Mouse (Mus musculus): ENCODE results near the gene Sspo. TPM values are rescaled to one million over a fixed set of nuclear protein-coding genes. Genes with fewer than 3 reads are reported as not detected.
A peak's percentile ranks its signal among the peaks of the same experiment; 100 is the strongest.

The Sspo gene
- polyA plus RNA-seq, 1 experiment from 2014 or later, result 0.42 TPM

DNA sequence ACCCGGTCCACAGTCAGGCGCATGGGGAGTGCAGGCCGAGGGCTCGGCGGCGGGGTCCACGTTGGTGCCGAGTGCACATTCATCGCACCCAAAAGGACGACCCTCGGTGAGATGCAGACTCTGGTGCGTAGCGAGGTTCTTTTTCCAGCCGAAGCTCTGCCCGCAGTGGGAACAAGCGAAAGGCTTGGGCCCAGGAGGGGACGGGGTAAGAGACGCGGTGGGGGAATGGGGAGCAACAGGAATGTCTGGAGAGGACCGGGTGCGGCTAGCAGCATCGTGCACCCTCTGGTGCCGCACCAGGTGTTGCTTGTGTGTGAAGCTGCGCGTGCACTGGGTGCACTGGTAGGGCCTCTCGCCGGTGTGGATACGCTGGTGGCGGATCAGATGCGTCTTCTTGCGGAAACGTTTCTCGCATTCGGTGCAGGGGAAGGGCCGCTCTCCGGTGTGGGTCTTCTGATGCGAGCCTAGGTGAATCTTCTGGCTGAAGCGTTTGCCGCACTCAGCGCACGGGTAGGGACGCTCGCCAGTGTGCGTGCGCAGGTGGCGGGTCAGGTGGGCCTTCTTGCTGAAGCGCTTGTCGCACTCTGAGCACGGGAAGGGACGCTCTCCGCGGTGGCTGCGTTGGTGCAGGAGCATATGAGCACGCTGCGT, 9.4 kb upstream of the Sspo start:
- Histone ChIP-seq H3K27ac (no peak overlapping the region), H3K4me2 (replicated peaks) (peak overlapping the region; percentile 21), H3K36me3 (peaks cover 48% of the 10 kb centered on the region), H3K27me3 (peaks cover 26% of the 10 kb centered on the region), H3K4me1 (peaks cover 55% of the 10 kb centered on the region), H3K9ac (peak overlapping the region; percentile 35; the same call in 1 of the 2 replicates), H3K4me3 (no peak overlapping the region), H3K9me3 (no peaks in the 10 kb centered on the region)
- no peak for ATAC-seq (ENCODE audit: insufficient number of reproducible peaks, insufficient read depth, low FRiP score, low TSS enrichment)
- 15% methylated on average over 55 of the region's 55 CpGs for WGBS

GRCm38 (mm10) chr6:48439654-48440053, 8.4 kb upstream of the Sspo start:
- no peaks in the 10 kb centered on the region for H3K9me3 ChIP-seq
- H3K4me3 ChIP-seq, result no peak overlapping the region
- peaks cover 56% of the 10 kb centered on the region for H3K4me1 ChIP-seq
- peaks cover 48% of the 10 kb centered on the region for H3K36me3 ChIP-seq
- H3K27ac ChIP-seq, result 0 out of 2 replicates have a peak overlapping the region, but pooled peaks have one; percentile 20
- H3K4me2 ChIP-seq (replicated peaks), result no peak overlapping the region
- ATAC-seq (ENCODE audit: insufficient number of reproducible peaks, insufficient read depth, low FRiP score, low TSS enrichment), result no peak
- no peak overlapping the region for H3K9ac ChIP-seq
- peaks cover 26% of the 10 kb centered on the region for H3K27me3 ChIP-seq

DNA sequence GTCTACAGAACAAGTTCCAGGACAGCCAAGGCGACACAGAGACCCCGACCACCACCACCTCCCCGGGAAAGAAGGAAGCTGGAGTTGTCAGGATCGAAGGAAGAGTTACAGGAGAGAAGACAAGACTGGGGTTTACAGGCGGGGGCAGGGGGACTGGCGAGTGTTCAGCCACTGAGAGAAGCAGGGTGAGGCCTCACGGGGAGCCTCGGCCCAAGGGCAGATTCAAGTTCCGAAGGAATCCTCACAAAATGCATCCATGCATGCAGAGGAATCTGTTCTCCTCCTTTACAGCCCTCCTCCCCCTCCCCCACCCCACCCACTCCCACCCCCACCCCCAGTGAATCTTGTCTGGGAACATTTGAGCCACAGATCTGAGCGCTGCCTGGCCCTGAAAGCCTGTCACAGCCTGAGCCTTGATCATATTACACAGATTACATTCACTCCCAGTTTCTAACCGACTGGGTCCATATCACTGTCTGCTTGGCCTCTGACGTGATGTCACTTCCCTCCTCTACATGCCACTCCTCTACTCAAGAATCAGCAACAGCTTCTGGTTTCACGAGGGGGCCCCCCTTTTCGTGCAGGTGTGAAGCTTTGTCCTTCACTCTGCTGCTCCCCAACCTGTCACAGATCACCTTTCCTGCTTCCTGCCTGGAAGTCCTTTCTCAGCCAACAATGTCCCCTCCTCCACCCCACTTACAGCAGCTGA, 7.6 kb upstream of the Sspo start:
- H3K9ac ChIP-seq, result no peak overlapping the region
- no peak for ATAC-seq (ENCODE audit: insufficient number of reproducible peaks, insufficient read depth, low FRiP score, low TSS enrichment)
- peaks cover 51% of the 10 kb centered on the region for H3K4me1 ChIP-seq
- H3K9me3 ChIP-seq, result no peaks in the 10 kb centered on the region
- peaks cover 48% of the 10 kb centered on the region for H3K36me3 ChIP-seq
- H3K27me3 ChIP-seq, result peaks cover 26% of the 10 kb centered on the region
- H3K27ac ChIP-seq, result peak overlapping the region; percentile 20; the same call in 1 of the 2 replicates
- WGBS, result 22% methylated on average over 14 of the region's 14 CpGs
- H3K4me2 ChIP-seq (replicated peaks), result peak overlapping the region; percentile 1; the same call in 1 of the 2 replicates
- H3K4me3 ChIP-seq, result no peak overlapping the region

- H3K4me3 ChIP-seq, result peak overlapping the region; percentile 73
- peak overlapping the region; percentile 47 for H3K9ac ChIP-seq
- peaks cover 28% of the 10 kb centered on the region for H3K36me3 ChIP-seq
- WGBS, result 2% methylated on average over 19 of the region's 19 CpGs
- H3K4me2 ChIP-seq (replicated peaks), result peak overlapping the region; percentile 71
- peaks cover 42% of the 10 kb centered on the region for H3K4me1 ChIP-seq
- peaks cover 15% of the 10 kb centered on the region for H3K27me3 ChIP-seq
- no peaks in the 10 kb centered on the region for H3K9me3 ChIP-seq
- peak; percentile 81 for ATAC-seq (ENCODE audit: insufficient number of reproducible peaks, insufficient read depth, low FRiP score, low TSS enrichment)
- peak overlapping the region; percentile 97 for H3K27ac ChIP-seq
Measured at GRCm38 (mm10) chr6:48443592-48444309, 4.3 kb upstream of the Sspo start.

- Histone ChIP-seq H3K9ac (peak overlapping the region; percentile 90), H3K4me2 (replicated peaks) (peak overlapping the region; percentile 71), H3K36me3 (peaks cover 22% of the 10 kb centered on the region), H3K4me3 (peak overlapping the region; percentile 73), H3K27ac (peak overlapping the region; percentile 97), H3K4me1 (peaks cover 34% of the 10 kb centered on the region), H3K27me3 (peaks cover 7% of the 10 kb centered on the region), H3K9me3 (no peaks in the 10 kb centered on the region)
- under 1% methylated on average over 32 of the region's 34 CpGs for WGBS
- peak; percentile 38 for ATAC-seq (ENCODE audit: insufficient number of reproducible peaks, insufficient read depth, low FRiP score, low TSS enrichment)
Measured at GRCm38 (mm10) chr6:48444310-48445180, 3.5 kb upstream of the Sspo start.

DNA sequence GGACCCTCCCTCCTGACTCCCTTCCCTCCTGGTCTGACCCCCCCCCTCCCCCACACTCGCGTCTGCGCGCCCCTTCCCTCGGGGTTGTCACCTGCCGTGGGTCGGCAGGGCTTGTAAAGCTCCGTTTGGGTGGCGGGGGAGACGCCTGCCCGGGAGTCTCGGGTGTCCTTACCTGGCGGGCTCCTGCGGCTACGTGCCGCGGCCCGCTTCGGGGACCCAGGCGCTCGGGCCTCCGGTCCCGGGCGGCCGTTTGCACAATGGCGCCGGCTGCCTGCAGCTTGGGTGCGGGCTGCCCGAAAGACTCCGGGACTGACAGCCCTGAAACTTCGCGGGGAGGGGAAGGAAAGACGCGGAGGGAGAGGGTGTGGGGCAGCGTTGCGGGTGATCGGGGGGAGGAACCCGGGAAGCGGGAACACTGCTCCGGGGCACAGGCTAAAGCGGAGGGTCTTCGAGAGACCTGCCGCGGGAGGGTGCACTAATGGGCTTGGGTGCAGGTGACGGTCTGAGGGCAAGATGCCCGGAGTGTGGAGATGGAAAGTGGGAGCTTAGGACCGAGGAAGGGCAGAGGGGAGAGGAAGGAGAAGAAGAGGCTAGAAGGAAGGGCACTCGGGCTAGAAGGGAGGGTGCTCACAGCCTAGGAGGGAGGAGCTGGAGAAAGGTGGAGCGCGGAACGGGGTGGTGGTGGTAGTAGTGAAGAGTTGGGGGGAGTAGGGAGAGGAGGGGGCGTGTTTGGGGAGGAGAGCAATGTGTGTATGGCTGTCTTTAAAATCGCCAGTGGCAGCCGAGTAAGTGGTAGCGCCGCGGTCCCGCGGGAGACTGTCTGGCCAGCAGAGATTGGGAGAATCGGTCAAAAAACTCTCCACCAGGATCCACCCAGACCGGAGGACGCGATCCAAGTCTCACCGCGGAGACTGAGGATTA, 2.6 kb upstream of the Sspo start, which contains the start of gene Zfp467:
TSS of gene Zfp467 (minus strand) at position 645 of the 921 bp plus-strand sequence.
- H3K36me3 ChIP-seq, result peaks cover 17% of the 10 kb centered on the region
- peak within 1 kb of the TSS; percentile 71 for H3K4me2 ChIP-seq (replicated peaks)
- peak within 1 kb of the TSS; percentile 73 for H3K4me3 ChIP-seq
- no peaks in the 10 kb centered on the region for H3K9me3 ChIP-seq
- under 1% methylated on average over 65 of the region's 65 CpGs for WGBS
- H3K9ac ChIP-seq, result peak within 1 kb of the TSS; percentile 90
- peak within 1 kb of the TSS; percentile 97 for H3K27ac ChIP-seq
- peaks cover 25% of the 10 kb centered on the region for H3K4me1 ChIP-seq
- peak; percentile 42; the same call in 1 of the 2 replicates for ATAC-seq (ENCODE audit: insufficient number of reproducible peaks, insufficient read depth, low FRiP score, low TSS enrichment)
- no peaks in the 10 kb centered on the region for H3K27me3 ChIP-seq

DNA sequence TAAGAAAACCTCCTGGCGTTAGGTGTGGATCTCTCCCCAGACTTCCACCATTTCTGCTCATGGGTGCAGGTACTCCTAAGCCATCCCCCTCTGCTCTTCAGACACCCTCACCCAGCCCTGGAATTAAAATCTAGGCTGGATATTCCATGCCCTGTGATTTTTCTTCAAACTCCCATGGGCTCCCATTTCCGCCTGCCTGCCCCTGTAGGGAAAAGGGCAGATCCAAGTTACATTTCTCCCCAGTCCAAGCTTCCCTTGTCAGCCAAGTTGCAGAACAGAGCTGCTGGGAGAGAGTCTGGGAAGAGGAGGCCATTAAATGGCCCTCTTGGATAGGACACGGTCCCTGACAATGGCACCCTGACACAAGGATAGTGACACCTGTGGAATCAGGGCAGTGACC, 1.8 kb upstream of the Sspo start:
- ATAC-seq (ENCODE audit: insufficient number of reproducible peaks, insufficient read depth, low FRiP score, low TSS enrichment), result no peak
- H3K27ac ChIP-seq, result peak overlapping the region; percentile 97
- H3K9me3 ChIP-seq, result no peaks in the 10 kb centered on the region
- H3K36me3 ChIP-seq, result peaks cover 14% of the 10 kb centered on the region
- no peaks in the 10 kb centered on the region for H3K27me3 ChIP-seq
- H3K4me3 ChIP-seq, result peak overlapping the region; percentile 73
- H3K9ac ChIP-seq, result peak overlapping the region; percentile 90
- 31% methylated on average over 3 of the region's 3 CpGs for WGBS
- peak overlapping the region; percentile 71 for H3K4me2 ChIP-seq (replicated peaks)
- H3K4me1 ChIP-seq, result peaks cover 17% of the 10 kb centered on the region

DNA sequence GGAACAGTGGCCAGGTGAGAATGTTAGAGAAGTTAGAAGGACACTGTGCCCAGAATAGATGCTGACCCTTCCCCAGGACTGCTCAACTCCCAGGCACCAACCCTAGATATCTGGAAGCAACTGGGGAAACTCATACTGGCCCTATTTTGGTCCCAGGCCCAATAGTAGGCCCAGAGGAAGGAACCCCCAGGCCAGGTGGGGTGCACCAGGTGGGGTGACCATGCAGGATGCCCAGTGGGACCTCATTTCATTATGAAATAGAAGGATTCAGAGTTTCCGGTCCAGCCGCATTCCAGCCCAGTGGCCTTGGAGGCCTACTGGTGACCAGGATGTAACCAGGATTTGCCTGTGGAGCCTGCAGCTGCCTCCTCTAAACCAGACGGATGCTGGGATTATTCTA, 1.1 kb upstream of the Sspo start:
- no peak overlapping the region for H3K4me3 ChIP-seq
- H3K9ac ChIP-seq, result no peak overlapping the region
- 60% methylated on average over 3 of the region's 3 CpGs for WGBS
- no peak for ATAC-seq (ENCODE audit: insufficient number of reproducible peaks, insufficient read depth, low FRiP score, low TSS enrichment)
- H3K36me3 ChIP-seq, result peaks cover 8% of the 10 kb centered on the region
- no peaks in the 10 kb centered on the region for H3K27me3 ChIP-seq
- peaks cover 14% of the 10 kb centered on the region for H3K4me1 ChIP-seq
- H3K9me3 ChIP-seq, result no peaks in the 10 kb centered on the region
- peak overlapping the region; percentile 97; the same call in 1 of the 2 replicates for H3K27ac ChIP-seq
- H3K4me2 ChIP-seq (replicated peaks), result no peak overlapping the region

- Histone ChIP-seq H3K4me2 (replicated peaks) (no peak overlapping the region), H3K36me3 (no peaks in the 10 kb centered on the region), H3K27ac (no peak overlapping the region), H3K4me3 (no peak overlapping the region), H3K27me3 (no peaks in the 10 kb centered on the region), H3K9me3 (no peaks in the 10 kb centered on the region), H3K4me1 (peaks cover 9% of the 10 kb centered on the region), H3K9ac (no peak overlapping the region)
- no peak for ATAC-seq (ENCODE audit: insufficient number of reproducible peaks, insufficient read depth, low FRiP score, low TSS enrichment)
- 68% methylated on average over 7 of the region's 7 CpGs for WGBS
Measured at GRCm38 (mm10) chr6:48448527-48448926, 498 bp downstream of the Sspo start.

DNA sequence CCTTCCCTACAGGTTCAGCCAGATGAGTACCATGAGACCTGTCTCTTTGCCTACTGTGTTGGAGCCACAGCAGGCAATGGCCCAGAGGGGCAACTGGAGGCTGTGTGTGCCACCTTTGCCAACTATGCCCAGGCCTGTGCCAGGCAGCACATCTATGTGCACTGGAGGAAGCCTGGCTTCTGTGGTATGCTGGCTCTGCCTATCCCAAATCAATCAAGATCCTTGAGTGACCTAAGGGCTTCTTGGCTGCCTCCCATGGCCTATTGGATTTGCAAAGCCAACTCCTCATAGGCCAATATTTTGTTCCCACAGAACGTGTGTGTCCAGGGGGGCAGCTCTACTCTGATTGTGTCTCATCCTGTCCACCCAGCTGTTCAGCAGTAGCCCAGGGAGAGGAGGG, 4.1 kb downstream of the Sspo start:
- Histone ChIP-seq H3K4me2 (replicated peaks) (no peak overlapping the region), H3K27me3 (no peaks in the 10 kb centered on the region), H3K4me3 (no peak overlapping the region), H3K9me3 (no peaks in the 10 kb centered on the region), H3K27ac (no peak overlapping the region), H3K4me1 (no peaks in the 10 kb centered on the region), H3K9ac (no peak overlapping the region), H3K36me3 (no peaks in the 10 kb centered on the region)
- ATAC-seq (ENCODE audit: insufficient number of reproducible peaks, insufficient read depth, low FRiP score, low TSS enrichment), result no peak
- 100% methylated on average over 1 of the region's 1 CpGs for WGBS
